Mouse (Mus musculus): ENCODE results near the gene Lrig1.

Gene Lrig1

DNA sequence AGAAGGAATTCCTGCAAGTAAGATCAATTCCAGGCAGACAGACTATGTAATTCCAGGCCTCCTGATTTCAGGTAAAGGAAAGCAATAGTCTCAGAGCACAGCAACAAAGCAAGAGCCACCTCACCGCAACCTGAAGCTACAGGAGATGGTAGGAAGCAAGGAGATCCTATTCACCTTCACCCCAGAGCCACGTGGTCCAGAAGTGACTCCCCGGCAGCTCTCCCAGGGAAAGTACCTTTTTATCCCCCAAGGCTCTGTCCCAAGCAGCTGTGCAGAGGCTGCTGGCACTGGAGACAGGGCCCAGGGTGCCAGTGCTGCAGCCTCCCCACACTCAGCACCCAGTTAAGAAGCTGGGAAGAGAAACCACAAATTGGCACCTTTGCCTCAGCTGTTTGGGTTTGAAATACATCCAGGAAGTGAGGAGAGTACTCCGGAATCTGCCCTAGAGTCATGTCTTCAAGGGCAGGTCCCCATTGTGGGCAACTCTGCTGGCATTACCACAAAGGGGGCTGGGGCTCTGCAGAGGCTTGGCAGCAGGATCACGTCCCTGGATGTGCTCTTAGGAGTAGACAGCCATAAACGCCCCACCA lies 53.6 kb downstream of the Lrig1 start:
- DNase-seq = no peak

DNA sequence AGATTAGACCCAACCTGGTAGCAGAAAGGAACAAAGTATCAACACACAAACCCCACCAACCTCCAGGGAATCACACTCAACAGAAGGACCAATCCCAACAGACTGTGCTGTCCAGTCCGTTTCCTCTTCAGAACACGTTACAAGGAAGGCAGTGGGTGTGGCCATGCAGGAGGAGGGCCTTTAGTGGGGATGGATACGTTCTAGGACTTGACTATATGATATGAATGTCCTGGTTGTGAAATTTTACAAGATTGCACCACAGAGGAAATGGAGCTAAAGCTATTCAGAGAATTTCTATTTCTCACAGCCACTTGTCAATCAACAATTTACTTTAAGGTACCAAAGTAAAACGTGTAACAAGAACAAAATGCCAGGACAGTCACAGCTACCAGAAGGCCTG lies 54.2 kb downstream of the Lrig1 start:
- no peak for DNase-seq

GRCm38 (mm10) chr6:94644641-94645040 lies 55.3 kb downstream of the Lrig1 start:
- peak; percentile 29 to 58 for DNase-seq

DNA sequence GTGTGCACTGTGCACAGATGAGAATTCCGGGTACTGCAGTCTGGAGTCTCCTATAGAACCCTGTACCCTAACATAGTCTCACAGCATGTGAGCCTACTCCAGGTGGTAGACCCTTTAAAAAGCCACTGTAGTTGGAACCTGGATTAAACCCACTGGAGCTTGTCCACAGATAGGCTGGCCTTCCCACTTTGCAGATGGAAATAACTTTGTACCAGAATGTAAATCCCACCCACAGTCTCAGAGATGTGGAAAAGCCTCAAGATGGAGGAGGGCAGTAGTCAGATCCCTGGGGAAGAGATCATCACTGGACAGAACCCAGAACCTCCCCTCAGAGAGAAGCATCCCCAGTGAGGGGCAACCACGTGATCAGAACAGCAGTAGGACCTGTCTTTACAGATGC lies 56.0 kb downstream of the Lrig1 start:
- no peak for DNase-seq

DNA sequence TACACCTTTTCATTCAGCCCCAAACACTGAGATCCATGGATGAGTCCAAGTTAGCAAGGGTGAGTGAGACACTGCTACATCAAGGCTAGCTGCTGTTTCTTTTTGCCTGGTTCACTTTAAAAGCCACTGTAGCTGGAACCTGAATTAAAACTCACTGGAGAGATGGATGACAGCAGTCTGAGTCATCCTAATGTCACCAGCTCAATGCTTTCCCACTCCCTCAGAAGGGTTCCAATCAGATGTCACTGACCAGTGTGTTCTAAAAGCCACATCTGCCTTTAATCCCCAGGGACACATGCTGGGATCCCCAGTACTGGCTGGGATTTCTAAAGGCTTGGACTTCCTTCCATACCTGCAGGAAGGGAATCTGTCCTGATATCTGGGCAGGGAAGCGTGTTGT lies 57.9 kb downstream of the Lrig1 start:
- no peak for DNase-seq

GRCm38 (mm10) chr6:94640297-94640696 lies 59.7 kb downstream of the Lrig1 start:
- no peak for DNase-seq

DNA sequence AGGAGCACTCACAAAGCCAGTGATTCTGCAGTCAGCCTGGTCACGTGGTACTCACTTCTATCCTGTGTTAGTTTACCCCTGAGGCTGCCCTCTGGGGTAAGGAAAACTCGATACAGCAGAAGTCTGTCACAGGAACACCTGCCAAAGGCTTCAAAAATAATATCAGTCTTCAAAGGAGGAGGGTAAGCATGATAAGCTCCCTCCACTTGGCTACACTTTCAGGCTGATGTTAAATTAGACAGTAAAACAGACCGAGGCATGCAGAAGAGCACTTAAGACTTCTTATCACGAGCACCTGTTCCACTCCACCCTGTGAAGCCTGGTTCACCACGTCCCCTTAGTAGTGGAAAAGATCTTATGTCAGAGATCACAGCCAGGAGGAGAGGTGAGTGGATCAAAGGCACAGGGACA lies 62.9 kb downstream of the Lrig1 start:
- DNase-seq = no peak

DNA sequence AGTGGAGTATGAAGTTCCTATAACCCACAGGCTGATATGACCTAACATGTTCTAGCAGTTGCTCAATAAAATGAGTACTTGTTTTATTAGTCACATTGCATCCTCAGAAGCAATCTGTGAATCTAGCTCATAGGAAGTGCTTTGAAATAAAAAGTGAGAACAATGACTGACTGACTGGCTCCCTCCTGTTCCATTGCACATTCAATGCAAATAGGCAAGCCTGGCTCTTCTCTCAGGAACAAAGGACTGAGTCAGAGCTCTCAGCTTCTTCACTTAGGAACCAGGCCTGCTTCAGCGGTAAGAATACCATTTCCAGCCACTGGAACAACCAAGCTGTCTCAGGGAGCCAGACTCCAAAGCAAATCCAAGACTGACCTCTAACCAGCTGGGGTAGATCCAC lies 64.6 kb downstream of the Lrig1 start:
- no peak for DNase-seq

DNA sequence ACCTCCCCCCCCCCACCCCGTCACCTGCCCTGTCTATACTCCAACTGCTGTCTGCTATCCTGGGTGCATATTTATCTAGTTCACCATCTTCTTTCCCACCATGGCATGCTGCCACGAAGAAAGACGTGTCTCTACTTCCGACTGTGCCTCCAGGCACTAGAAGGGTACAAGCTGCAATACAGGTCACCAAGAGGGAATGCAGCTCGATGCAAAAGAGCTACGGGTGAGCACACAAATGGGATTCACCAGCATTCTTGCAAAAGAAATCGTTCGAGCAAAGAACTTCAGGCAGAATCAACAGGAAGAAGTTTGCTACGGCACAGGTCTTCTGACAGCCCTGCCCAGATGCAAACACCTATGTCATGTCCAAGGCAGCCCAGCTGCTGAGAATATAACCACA lies 65.2 kb downstream of the Lrig1 start:
- no peak for DNase-seq

GRCm38 (mm10) chr6:94634274-94634673 lies 65.7 kb downstream of the Lrig1 start:
- no peak for DNase-seq

GRCm38 (mm10) chr6:94631779-94632082 lies 68.2 kb downstream of the Lrig1 start:
- DNase-seq = no peak

DNA sequence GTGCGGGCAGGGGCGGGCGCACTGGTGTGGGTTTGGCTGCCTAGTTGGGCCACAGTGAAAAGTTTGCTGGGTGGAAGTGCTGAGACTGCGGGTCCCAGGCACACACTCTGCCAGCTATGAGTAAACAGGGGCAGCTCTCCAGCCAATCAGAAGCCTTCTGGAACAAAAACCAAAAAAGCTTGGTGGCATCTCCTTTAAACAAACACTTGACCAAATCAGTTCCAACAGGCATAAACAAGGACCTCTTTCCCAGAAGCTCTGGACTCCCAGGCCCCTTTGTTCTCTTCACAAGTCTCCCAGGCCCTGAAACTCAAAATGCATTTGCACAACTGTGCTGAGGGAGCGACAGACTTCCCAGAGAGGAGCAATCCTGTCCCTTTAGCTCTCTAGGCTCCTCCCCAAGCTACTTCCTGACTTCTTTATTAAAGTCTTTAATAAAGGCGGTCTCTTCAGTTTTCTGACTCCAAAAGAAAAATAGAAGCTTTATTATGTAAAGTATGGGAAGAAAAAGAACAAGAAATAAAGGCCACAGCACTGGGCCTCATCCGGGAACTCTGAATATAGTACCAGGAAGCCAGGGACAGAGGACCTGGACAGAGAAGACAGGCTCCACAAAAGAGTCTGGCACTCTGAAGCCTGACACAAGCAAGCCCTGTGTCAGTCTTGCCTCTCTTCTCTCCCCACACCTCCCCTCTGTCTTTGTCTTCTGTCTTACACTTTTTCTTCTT lies 68.7 kb downstream of the Lrig1 start:
- DNase-seq = no peak

GRCm38 (mm10) chr6:94628787-94629186 lies 71.2 kb downstream of the Lrig1 start:
- DNase-seq = no peak

DNA sequence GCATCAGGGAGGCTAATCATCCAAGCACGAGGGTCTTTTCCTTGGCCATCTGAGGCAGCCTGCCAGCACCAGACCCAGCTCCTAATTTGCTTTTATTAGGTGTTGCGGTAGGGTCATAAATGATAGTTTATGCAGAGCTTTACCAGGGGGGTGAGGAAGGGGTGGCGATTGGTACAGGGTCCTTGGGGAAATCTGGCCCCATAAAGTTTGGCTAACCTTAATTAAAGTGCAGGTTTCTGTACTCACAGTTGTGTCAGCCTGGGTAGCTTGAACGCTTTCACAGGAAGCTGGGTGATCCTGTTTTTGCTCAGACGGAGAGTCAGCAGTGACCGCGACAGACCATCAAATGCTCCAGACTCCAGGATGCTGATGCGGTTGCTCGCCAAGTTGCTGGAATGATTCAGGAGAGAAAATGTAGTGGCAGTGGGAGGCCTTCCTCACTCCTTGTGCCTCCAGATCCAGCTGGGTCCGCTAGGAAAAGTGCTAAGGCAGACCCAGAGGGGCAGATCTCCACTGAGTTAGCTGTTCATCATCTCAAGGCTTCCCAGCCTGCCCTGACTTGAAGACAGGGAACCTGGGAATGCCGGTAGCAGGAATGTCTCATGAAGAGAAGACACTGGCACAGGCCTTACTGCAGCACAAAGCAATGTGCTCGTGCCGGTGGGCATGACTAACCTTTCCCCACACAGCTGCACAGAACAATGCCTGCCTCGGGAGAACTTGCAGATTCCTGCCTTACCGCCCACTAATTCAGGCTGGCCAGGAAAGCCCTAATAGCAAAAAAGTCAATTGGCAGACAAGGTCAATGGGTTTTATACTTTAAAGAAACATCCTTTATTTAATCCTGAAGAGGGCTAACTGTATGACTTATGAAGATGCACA lies 72.0 kb downstream of the Lrig1 start:
- DNase-seq = no peak

- DNase-seq = no peak
These were observed 73.2 kb downstream of the Lrig1 start for GRCm38 (mm10) chr6:94626807-94627206.

DNA sequence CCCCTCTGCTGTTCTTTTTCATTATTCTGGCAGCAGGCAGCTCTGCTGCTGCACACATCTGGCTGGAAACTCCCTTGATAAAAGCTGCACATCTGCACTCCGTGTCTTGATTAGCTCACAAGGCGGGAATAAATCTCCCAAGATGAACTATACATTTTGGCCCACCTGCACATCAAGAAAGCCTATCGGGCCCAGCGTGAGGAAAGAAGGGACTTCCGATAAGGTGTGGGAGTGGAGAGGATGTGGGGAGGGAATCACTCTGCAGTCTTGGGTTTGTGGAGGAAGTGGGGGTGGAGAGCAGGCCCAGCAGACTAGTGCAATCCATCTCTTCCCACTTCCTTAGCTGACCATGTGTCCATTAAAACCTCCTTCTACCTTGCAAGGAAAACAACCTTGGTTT lies 74.1 kb downstream of the Lrig1 start:
- DNase-seq = no peak

DNA sequence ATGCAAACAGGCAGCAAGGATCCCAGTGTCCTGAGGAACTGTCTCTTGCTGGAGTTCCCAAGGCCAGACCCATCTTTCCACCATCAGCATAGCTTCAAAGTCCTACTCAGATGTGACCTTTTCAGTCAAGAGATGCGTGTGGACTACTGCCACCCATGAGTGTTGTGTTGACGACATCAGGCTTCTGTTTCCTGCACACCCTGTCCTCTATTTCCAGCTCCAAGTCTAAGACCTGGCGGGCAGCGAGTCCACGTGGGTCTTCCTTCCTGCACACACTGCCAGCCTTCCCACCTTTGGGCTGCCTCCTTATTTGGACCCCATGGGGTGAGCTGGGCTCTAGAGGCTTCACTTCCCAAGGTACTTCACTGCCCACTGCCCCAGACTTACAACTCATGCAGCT lies 75.4 kb downstream of the Lrig1 start:
- DNase-seq = no peak

- DNase-seq = peak; percentile 64 to 81
These were observed 77.0 kb downstream of the Lrig1 start for GRCm38 (mm10) chr6:94622983-94623382.

DNA sequence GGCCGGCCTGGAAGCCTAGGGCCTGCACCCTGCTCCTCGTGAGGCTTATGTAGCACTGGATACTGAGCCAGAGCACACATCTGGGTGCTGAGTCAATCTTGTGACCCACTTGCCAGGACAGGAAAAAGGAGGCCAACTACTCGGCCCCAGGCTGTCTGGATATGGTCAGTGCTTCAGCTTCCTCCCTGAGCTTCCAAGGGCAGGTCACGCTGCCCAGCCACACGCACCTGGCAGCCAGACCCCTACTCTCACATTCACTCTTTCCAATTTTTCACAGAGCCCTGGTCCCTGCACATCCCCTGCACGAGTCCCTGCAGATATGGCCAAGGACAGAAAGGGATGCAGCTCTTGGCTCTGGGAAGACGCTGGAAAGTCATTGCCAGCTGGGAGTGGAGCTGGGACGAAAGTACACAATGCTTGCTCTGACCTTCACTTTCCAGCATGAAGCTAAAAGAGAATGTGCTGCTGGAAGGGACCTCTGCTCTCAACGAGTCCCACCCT lies 79.1 kb downstream of the Lrig1 start:
- no peak for DNase-seq

GRCm38 (mm10) chr6:94620287-94620686 lies 79.7 kb downstream of the Lrig1 start:
- DNase-seq = no peak

GRCm38 (mm10) chr6:94618671-94619070 lies 81.3 kb downstream of the Lrig1 start:
- DNase-seq = no peak

DNA sequence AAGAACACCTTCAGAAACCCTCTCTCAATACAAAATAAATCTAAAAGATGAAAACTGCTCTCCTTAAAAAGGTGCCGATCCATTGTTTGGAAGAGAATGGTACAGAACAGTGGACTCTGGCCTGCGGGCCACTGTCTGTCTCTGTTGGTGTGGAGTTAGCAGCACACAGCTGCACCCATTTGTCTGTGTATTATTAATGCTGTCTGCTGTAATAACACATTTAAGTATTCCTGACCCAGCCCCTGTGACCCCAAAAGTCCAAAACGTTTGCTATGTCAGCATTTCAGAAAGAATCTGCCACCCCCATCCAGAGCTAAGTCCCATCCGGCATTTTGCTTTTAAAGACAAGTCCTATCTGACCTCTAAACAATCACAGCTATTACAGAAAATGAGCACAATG lies 84.0 kb downstream of the Lrig1 start:
- DNase-seq = peak; percentile 30 to 65

DNA sequence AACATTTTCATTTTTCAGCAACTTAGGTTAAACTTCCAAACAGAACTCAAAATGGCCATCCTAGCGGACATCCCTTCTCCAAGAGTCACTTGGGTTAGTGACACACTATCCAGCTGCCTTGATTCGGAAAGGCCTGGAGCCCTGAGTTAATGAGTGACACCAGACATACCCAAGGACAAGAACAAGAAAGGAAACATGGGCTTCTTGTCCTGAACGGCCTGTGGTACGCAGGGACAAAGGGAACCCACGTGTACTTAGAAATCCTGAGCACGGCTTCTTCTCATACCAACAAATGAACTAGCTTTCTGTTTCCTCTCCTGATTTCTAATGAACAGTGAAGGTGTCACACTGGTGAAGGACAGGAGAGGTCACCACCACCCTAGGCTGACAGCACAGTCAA lies 85.6 kb downstream of the Lrig1 start:
- DNase-seq = peak in 1 of 2 experiments; percentile 60

Data from kidney, postnatal 25 days (tissue).